Mouse (Mus musculus): ENCODE measurements at regions not wholly inside any gene's neighbourhood (a gene's known extent, or its start where the extent isn't known, plus 50 kb on each side); places are given as distances from the start of the nearest gene placed in this dataset.

- Histone ChIP-seq H3K36me3 (ENCODE audit: control insufficient read depth, insufficient read depth, low read length) (no peaks in the 10 kb centered on the region), H3K4me2 (replicated peaks; ENCODE audit: low read depth, low read length) (no peak overlapping the region), H3K9ac (ENCODE audit: low read depth, low read length) (no peak overlapping the region), H3K27me3 (ENCODE audit: control insufficient read depth, insufficient read depth, low read length) (0 out of 2 replicates have a peak, but pooled peaks cover 3% of the 10 kb centered on the region), H3K9me3 (ENCODE audit: control insufficient read depth, low read length) (no peaks in the 10 kb centered on the region), H3K4me1 (replicated peaks; ENCODE audit: control insufficient read depth, insufficient read depth, low read length) (peaks cover 17% of the 10 kb centered on the region), H3K4me3 (ENCODE audit: low read depth, low read length) (no peak overlapping the region), H3K27ac (ENCODE audit: low read depth, low read length) (no peak overlapping the region)
- WGBS, result 72% methylated on average over 4 of the region's 4 CpGs
- no peak for ATAC-seq (ENCODE audit: low FRiP score)
- no peak for DNase-seq (ENCODE audit: low spot score)
Measured at GRCm38 (mm10) chr12:112235841-112236240, 89.8 kb downstream of the Kif26a start.

- Histone ChIP-seq H3K9me3 (ENCODE audit: control insufficient read depth, low read length) (no peaks in the 10 kb centered on the region), H3K4me1 (replicated peaks; ENCODE audit: control insufficient read depth, insufficient read depth, low read length) (peaks cover 25% of the 10 kb centered on the region), H3K4me3 (ENCODE audit: low read depth, low read length) (no peak overlapping the region), H3K9ac (ENCODE audit: low read depth, low read length) (no peak overlapping the region), H3K27ac (ENCODE audit: low read depth, low read length) (peak overlapping the region; percentile 33; the same call in 1 of the 2 replicates), H3K4me2 (replicated peaks; ENCODE audit: low read depth, low read length) (no peak overlapping the region), H3K36me3 (ENCODE audit: control insufficient read depth, insufficient read depth, low read length) (no peaks in the 10 kb centered on the region), H3K27me3 (ENCODE audit: control insufficient read depth, insufficient read depth, low read length) (0 out of 2 replicates have a peak, but pooled peaks cover 3% of the 10 kb centered on the region)
- ATAC-seq (ENCODE audit: low FRiP score), result no peak
- WGBS, result 55% methylated on average over 13 of the region's 13 CpGs
- DNase-seq (ENCODE audit: low spot score), result no peak
Measured at GRCm38 (mm10) chr12:112237061-112237490, 91.1 kb downstream of the Kif26a start.

GRCm38 (mm10) chr12:112238834-112239233, 92.8 kb downstream of the Kif26a start:
- peak overlapping the region; percentile 48 for H3K27ac ChIP-seq (ENCODE audit: low read depth, low read length)
- peaks cover 30% of the 10 kb centered on the region for H3K4me1 ChIP-seq (replicated peaks; ENCODE audit: control insufficient read depth, insufficient read depth, low read length)
- no peak overlapping the region for H3K4me2 ChIP-seq (replicated peaks; ENCODE audit: low read depth, low read length)
- no peaks in the 10 kb centered on the region for H3K36me3 ChIP-seq (ENCODE audit: control insufficient read depth, insufficient read depth, low read length)
- H3K9ac ChIP-seq (ENCODE audit: low read depth, low read length), result no peak overlapping the region; the same call in 1 of the 2 replicates
- DNase-seq (ENCODE audit: low spot score), result peak; percentile 35
- peak; percentile 25 for ATAC-seq (ENCODE audit: low FRiP score)
- H3K27me3 ChIP-seq (ENCODE audit: control insufficient read depth, insufficient read depth, low read length), result 0 out of 2 replicates have a peak, but pooled peaks cover 3% of the 10 kb centered on the region
- 14% methylated on average over 7 of the region's 7 CpGs for WGBS
- no peaks in the 10 kb centered on the region for H3K9me3 ChIP-seq (ENCODE audit: control insufficient read depth, low read length)
- H3K4me3 ChIP-seq (ENCODE audit: low read depth, low read length), result no peak overlapping the region

GRCm38 (mm10) chr12:112241740-112242171, 95.7 kb downstream of the Kif26a start:
- Histone ChIP-seq H3K27ac (ENCODE audit: low read depth, low read length) (peak overlapping the region; percentile 60), H3K36me3 (ENCODE audit: control insufficient read depth, insufficient read depth, low read length) (no peaks in the 10 kb centered on the region), H3K4me1 (replicated peaks; ENCODE audit: control insufficient read depth, insufficient read depth, low read length) (peaks cover 30% of the 10 kb centered on the region), H3K9me3 (ENCODE audit: control insufficient read depth, low read length) (no peaks in the 10 kb centered on the region), H3K4me2 (replicated peaks; ENCODE audit: low read depth, low read length) (no peak overlapping the region), H3K27me3 (ENCODE audit: control insufficient read depth, insufficient read depth, low read length) (peaks cover 5% of the 10 kb centered on the region; the same call in 1 of the 2 replicates), H3K4me3 (ENCODE audit: low read depth, low read length) (no peak overlapping the region), H3K9ac (ENCODE audit: low read depth, low read length) (no peak overlapping the region)
- WGBS, result 9% methylated on average over 3 of the region's 3 CpGs
- DNase-seq (ENCODE audit: low spot score), result peak; percentile 54
- ATAC-seq (ENCODE audit: low FRiP score), result peak; percentile 72

GRCm38 (mm10) chr12:112243231-112243630, 97.2 kb downstream of the Kif26a start:
- Histone ChIP-seq H3K4me2 (replicated peaks; ENCODE audit: low read depth, low read length) (no peak overlapping the region), H3K9me3 (ENCODE audit: control insufficient read depth, low read length) (no peaks in the 10 kb centered on the region), H3K27me3 (ENCODE audit: control insufficient read depth, insufficient read depth, low read length) (peaks cover 5% of the 10 kb centered on the region; the same call in 1 of the 2 replicates), H3K4me3 (ENCODE audit: low read depth, low read length) (no peak overlapping the region), H3K36me3 (ENCODE audit: control insufficient read depth, insufficient read depth, low read length) (no peaks in the 10 kb centered on the region), H3K27ac (ENCODE audit: low read depth, low read length) (no peak overlapping the region), H3K4me1 (replicated peaks; ENCODE audit: control insufficient read depth, insufficient read depth, low read length) (peaks cover 27% of the 10 kb centered on the region), H3K9ac (ENCODE audit: low read depth, low read length) (no peak overlapping the region)
- no peak for DNase-seq (ENCODE audit: low spot score)
- ATAC-seq (ENCODE audit: low FRiP score), result no peak
- 76% methylated on average over 5 of the region's 5 CpGs for WGBS

DNA sequence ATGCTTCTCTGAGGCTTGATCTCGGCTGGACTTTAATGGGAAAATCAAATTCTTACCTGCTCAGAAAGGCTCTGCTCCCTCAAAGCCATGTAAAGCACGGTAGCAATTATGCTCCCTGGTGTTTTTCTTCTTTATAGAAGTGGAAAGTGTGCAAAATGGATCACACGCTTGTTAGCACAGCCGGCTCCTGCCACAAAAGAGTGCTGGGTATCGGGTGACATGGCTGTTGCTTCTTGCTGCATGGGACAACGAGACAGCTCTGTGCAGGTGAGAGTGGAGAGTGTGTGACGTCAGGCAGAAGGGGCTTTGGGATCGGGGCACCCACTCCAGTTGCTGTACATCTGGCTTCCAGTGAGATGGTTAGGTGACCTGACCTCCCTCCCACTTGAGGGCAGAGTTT, 104.9 kb downstream of the Kif26a start:
- H3K27me3 ChIP-seq (ENCODE audit: control insufficient read depth, insufficient read depth, low read length), result peaks cover 6% of the 10 kb centered on the region

GRCm38 (mm10) chr12:112253461-112253860, 107.5 kb downstream of the Kif26a start:
- no peak for ATAC-seq (ENCODE audit: low FRiP score)
- WGBS, result 79% methylated on average over 10 of the region's 10 CpGs
- Histone ChIP-seq H3K36me3 (ENCODE audit: control insufficient read depth, insufficient read depth, low read length) (no peaks in the 10 kb centered on the region), H3K4me1 (replicated peaks; ENCODE audit: control insufficient read depth, insufficient read depth, low read length) (peaks cover 5% of the 10 kb centered on the region), H3K27ac (ENCODE audit: low read depth, low read length) (no peak overlapping the region), H3K9ac (ENCODE audit: low read depth, low read length) (no peak overlapping the region), H3K9me3 (ENCODE audit: control insufficient read depth, low read length) (no peaks in the 10 kb centered on the region), H3K4me2 (replicated peaks; ENCODE audit: low read depth, low read length) (no peak overlapping the region), H3K4me3 (ENCODE audit: low read depth, low read length) (no peak overlapping the region), H3K27me3 (ENCODE audit: control insufficient read depth, insufficient read depth, low read length) (peaks cover 6% of the 10 kb centered on the region)
- no peak for DNase-seq (ENCODE audit: low spot score)

More for the DNA sequence above, 104.9 kb downstream of the Kif26a start:
- 0 out of 2 replicates have a peak, but pooled peaks have one; percentile 38 for ATAC-seq (ENCODE audit: low FRiP score)
- no peak overlapping the region for H3K9ac ChIP-seq (ENCODE audit: low read depth, low read length)
- DNase-seq (ENCODE audit: low spot score), result no peak
- peaks cover 5% of the 10 kb centered on the region for H3K4me1 ChIP-seq (replicated peaks; ENCODE audit: control insufficient read depth, insufficient read depth, low read length)
- 32% methylated on average over 8 of the region's 8 CpGs for WGBS
- H3K4me3 ChIP-seq (ENCODE audit: low read depth, low read length), result no peak overlapping the region
- no peak overlapping the region for H3K27ac ChIP-seq (ENCODE audit: low read depth, low read length)
- H3K4me2 ChIP-seq (replicated peaks; ENCODE audit: low read depth, low read length), result no peak overlapping the region
- no peaks in the 10 kb centered on the region for H3K9me3 ChIP-seq (ENCODE audit: control insufficient read depth, low read length)
- H3K36me3 ChIP-seq (ENCODE audit: control insufficient read depth, insufficient read depth, low read length), result no peaks in the 10 kb centered on the region

DNA sequence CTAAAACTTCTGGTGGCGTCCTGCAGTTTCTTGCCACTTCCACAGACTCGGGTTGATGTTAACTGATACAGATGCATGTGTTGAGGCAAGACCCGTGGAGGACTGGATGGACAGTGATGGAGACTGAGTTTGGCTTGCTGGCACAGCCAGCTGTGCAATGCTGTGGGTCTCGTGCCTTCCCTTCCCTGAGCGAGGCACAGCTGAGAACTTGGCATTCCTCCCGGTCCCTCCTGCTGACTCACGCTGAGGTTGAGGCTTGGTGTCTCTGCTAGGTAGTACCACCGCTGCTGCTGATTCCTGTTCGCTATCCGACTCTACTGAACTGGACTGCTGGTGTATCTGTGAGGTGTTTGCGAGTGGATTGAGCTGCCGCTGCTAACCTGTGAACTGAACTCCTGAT, 109.2 kb downstream of the Kif26a start:
- no peaks in the 10 kb centered on the region for H3K9me3 ChIP-seq (ENCODE audit: control insufficient read depth, low read length)
- H3K4me3 ChIP-seq (ENCODE audit: low read depth, low read length), result no peak overlapping the region
- ATAC-seq (ENCODE audit: low FRiP score) (no peak), DNase-seq (ENCODE audit: low spot score) (no peak)
- no peak overlapping the region for H3K27ac ChIP-seq (ENCODE audit: low read depth, low read length)
- no peaks in the 10 kb centered on the region for H3K36me3 ChIP-seq (ENCODE audit: control insufficient read depth, insufficient read depth, low read length)
- no peak overlapping the region for H3K4me2 ChIP-seq (replicated peaks; ENCODE audit: low read depth, low read length)
- H3K9ac ChIP-seq (ENCODE audit: low read depth, low read length), result no peak overlapping the region
- 90% methylated on average over 12 of the region's 12 CpGs for WGBS
- H3K4me1 ChIP-seq (replicated peaks; ENCODE audit: control insufficient read depth, insufficient read depth, low read length), result peaks cover 5% of the 10 kb centered on the region
- H3K27me3 ChIP-seq (ENCODE audit: control insufficient read depth, insufficient read depth, low read length), result 0 out of 2 replicates have a peak, but pooled peaks cover 2% of the 10 kb centered on the region

GRCm38 (mm10) chr12:112257691-112258090, 111.7 kb downstream of the Kif26a start:
- 24% methylated on average over 11 of the region's 11 CpGs for WGBS
- no peaks in the 10 kb centered on the region for H3K9me3 ChIP-seq (ENCODE audit: control insufficient read depth, low read length)
- H3K4me3 ChIP-seq (ENCODE audit: low read depth, low read length), result no peak overlapping the region
- no peaks in the 10 kb centered on the region for H3K36me3 ChIP-seq (ENCODE audit: control insufficient read depth, insufficient read depth, low read length)
- no peak overlapping the region for H3K27ac ChIP-seq (ENCODE audit: low read depth, low read length)
- ATAC-seq (ENCODE audit: low FRiP score), result no peak
- H3K9ac ChIP-seq (ENCODE audit: low read depth, low read length), result no peak overlapping the region
- no peaks in the 10 kb centered on the region for H3K27me3 ChIP-seq (ENCODE audit: control insufficient read depth, insufficient read depth, low read length)
- no peak overlapping the region for H3K4me2 ChIP-seq (replicated peaks; ENCODE audit: low read depth, low read length)
- DNase-seq (ENCODE audit: low spot score), result no peak
- H3K4me1 ChIP-seq (replicated peaks; ENCODE audit: control insufficient read depth, insufficient read depth, low read length), result no peaks in the 10 kb centered on the region

All from hindbrain, embryonic 11.5 days (tissue).